9 mouse cellular contexts compared by ENCODE assay signal in the genomic region with DNA sequence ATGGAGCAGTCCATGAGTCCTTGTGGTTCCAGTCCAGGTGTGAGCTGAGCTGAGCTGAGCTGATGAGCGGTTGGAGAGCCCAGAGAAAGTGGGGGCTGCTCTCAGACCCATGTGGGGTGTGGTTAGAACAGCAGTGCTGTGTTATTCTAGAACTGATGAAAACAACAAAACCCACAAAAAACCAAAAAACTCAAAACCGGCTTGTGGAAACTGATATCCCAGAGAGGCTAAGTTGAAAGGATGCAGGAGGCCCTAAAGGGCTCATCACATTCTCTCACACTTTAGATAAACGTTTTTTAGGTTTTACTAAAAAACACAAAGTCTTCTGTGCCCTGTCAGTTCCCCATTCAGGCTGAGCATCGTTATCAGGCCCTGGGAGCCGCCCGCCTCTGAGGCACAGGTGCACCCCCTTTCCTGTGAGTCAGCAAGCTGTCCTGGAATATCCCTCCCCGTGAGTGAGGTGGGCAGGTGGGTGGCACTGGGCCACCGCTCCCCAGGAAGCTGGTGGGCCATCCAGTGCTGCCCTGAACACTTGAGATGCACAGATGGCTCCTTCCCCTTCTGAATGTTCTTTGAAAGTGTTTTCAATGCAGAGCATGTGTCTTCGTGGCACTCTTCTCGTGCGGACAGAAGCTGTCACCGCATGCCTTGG. TPM values are rescaled to one million over a fixed set of nuclear protein-coding genes. Genes with fewer than 3 reads are reported as not detected.
DNase-seq lines count a peak whose midpoint lies in the region; ATAC-seq and TF ChIP-seq lines count a peak whose summit lies in the region.
"Had no signal": no experiment of that assay in that cellular context is flagged by ENCODE, and none has a peak within 500 bp of the region (broad histone marks: within the 10 kb centered on the region; RNA-seq: fewer than 3 reads in every experiment).

No protein-coding gene starts in this region.

- 0 out of 2 replicates have a peak overlapping the region, but pooled peaks have one; percentile 27 for H3K27ac ChIP-seq in limb, embryonic 15.5 days
- H3K27ac ChIP-seq: lung, embryonic 15.5 days had no signal

- 57% methylated on average over 12 of the region's 12 CpGs for WGBS in limb, embryonic 15.5 days

- no peaks in the 10 kb centered on the region for H3K27me3 ChIP-seq in C2C12 (ENCODE audit: control insufficient read depth, insufficient read depth, insufficient read length)
- no peaks in the 10 kb centered on the region for H3K27me3 ChIP-seq in G1E (ENCODE audit: insufficient read depth, low read length)
- no peaks in the 10 kb centered on the region for H3K27me3 ChIP-seq in limb, embryonic 15.5 days
- H3K27me3 ChIP-seq: lung, embryonic 15.5 days had no signal

- H3K9ac ChIP-seq in limb, embryonic 15.5 days = no peak overlapping the region
- H3K9ac ChIP-seq: lung, embryonic 15.5 days had no signal

- H3K79me3 ChIP-seq in C2C12 (ENCODE audit: low read depth) = peaks cover 14% of the 10 kb centered on the region

- H3K4me3 ChIP-seq in C2C12 (ENCODE audit: insufficient read depth, poor library complexity, severe bottlenecking) = no peak overlapping the region
- H3K4me3 ChIP-seq in G1E (ENCODE audit: low read depth, low read length) = peak overlapping the region; percentile 65; the same call in 1 of the 2 replicates
- H3K4me3 ChIP-seq in limb, embryonic 15.5 days = no peak overlapping the region
- H3K4me3 ChIP-seq: lung, embryonic 15.5 days had no signal

- H3K4me1 ChIP-seq in G1E (ENCODE audit: insufficient read depth, low read depth, low read length) = peaks cover 98% of the 10 kb centered on the region
- H3K4me1 ChIP-seq in limb, embryonic 15.5 days = peaks cover 63% of the 10 kb centered on the region

- H3K79me2 ChIP-seq in C2C12 (ENCODE audit: control insufficient read depth, insufficient read depth) = peaks cover 91% of the 10 kb centered on the region

- no peak overlapping the region for H3ac ChIP-seq in C2C12 (ENCODE audit: control insufficient read depth, insufficient read length, low read depth)

- ATAC-seq in G1E (ENCODE audit: extremely low read depth, insufficient number of reproducible peaks, low FRiP score, poor library complexity, severe bottlenecking) = peak; percentile 55
- 0 out of 2 replicates have a peak, but pooled peaks have one; percentile 22 for ATAC-seq in erythroblast, adult 5-6 weeks (replicated peaks; ENCODE audit: low FRiP score, poor library complexity, severe bottlenecking)
- ATAC-seq in limb, embryonic 15.5 days (ENCODE audit: insufficient number of reproducible peaks, low FRiP score, low TSS enrichment, low read depth) = no peak

- H3K4me2 ChIP-seq in limb, embryonic 15.5 days = no peak overlapping the region
- H3K4me2 ChIP-seq: lung, embryonic 15.5 days had no signal

- H3K36me3 ChIP-seq in C2C12 (ENCODE audit: control insufficient read depth, insufficient read depth) (peaks cover 51% of the 10 kb centered on the region), G1E (replicated peaks) (peaks cover 94% of the 10 kb centered on the region)
- H3K36me3 ChIP-seq in limb, embryonic 15.5 days = peaks cover 41% of the 10 kb centered on the region

- no peaks in the 10 kb centered on the region for H3K9me3 ChIP-seq in G1E (replicated peaks)
- no peaks in the 10 kb centered on the region for H3K9me3 ChIP-seq in limb, embryonic 15.5 days
- H3K9me3 ChIP-seq: lung, embryonic 15.5 days had no signal

- DNase-seq in G1E (ENCODE audit: low spot score) (no peak), MN1 (ENCODE audit: low spot score) (no peak)
- DNase-seq in thymus, postnatal 0 days (ENCODE audit: low spot score) = peak; percentile 67
- DNase-seq in spleen, adult 12 weeks (ENCODE audit: low spot score) = no peak
- no peak for DNase-seq in urinary bladder, adult 2 months (ENCODE audit: low spot score)

- TF ChIP-seq CTCF in C2C12 (IDR thresholded peaks at IDR 0.05; ENCODE audit: control insufficient read depth, insufficient read depth, insufficient read length) = no peak
- TF ChIP-seq CTCF in G1E (IDR thresholded peaks at IDR 0.05; ENCODE audit: low read depth, low read length) = no peak

TF ChIP-seq in C2C12, 6 proteins besides CTCF, POLR2A, EP300 and RAD21:
- peak; percentile 68 for TF ChIP-seq MYOD1 (IDR thresholded peaks at IDR 0.05; ENCODE audit: control insufficient read depth, insufficient read length, low read depth)
- no peak for TF ChIP-seq MAX (IDR thresholded peaks at IDR 0.05)
- no peak for TF ChIP-seq USF1 (IDR thresholded peaks at IDR 0.05; ENCODE audit: low read depth)

RNA-seq across cellular contexts. Expression of a gene that starts 24.6 kb away (rescaled TPM):
- polyA plus RNA-seq in C2C12 (2012; fragmentation: generic; extraction: Trizol) (74.7 TPM), G1E (2012) (685 and 787 TPM in 2 replicates)
- total RNA-seq in G1E (2014; fragmentation: Nextera tagmentation) (232 and 311 TPM in 2 replicates), G1E (2017) (27.5 and 46.6 TPM in 2 replicates)
- 55.9 and 73.4 TPM in 2 replicates for total RNA-seq in erythroblast, adult 5-6 weeks (2015; ENCODE audit: low replicate concordance)
- 49.8 and 56.6 TPM in 2 replicates for total RNA-seq in erythroblast, adult 5-6 weeks (2017; ENCODE audit: low replicate concordance)
- polyA plus RNA-seq in limb, embryonic 15.5 days (2015; fragmentation: Nextera tagmentation; extraction: Ambion mirVana) = 93.9 and 112 TPM in 2 replicates
- 93.6 and 106 TPM in 2 replicates for polyA plus RNA-seq in thymus, postnatal 0 days (2015; fragmentation: Nextera tagmentation; extraction: Ambion mirVana)
- polyA plus RNA-seq in urinary bladder, adult 2 months (2012; rRNA removed) = 59.0 and 71.8 TPM in 2 replicates
